Mouse (Mus musculus): ENCODE measurements around the gene Parp11.
"Not testable (repeated sequence)": the region's sequence is repeated elsewhere in the genome, so short reads cannot be mapped to it uniquely, and the experiment has no call there.

Gene Parp11

DNA sequence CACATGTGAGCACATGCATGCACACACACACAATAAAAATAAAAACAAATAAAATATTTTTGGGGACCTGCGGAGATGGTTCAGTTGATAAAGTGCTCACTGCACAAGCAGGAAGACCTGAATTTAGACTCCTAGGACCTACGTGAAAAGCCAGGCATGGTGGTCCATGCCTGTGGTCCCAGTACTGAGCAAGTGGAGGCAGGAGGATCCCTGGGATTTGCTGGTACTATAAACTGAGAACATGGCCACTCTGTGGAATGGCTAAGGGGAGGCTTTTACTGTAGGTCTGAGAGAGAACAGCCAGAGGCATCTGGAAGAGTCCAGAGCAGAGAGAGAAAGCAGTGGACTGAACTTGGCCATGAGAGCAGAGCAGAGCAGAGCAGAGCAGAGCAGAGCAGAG, 48.6 kb downstream of the Parp11 start:
- no peak for DNase-seq (ENCODE audit: low spot score in 2 of 2)

DNA sequence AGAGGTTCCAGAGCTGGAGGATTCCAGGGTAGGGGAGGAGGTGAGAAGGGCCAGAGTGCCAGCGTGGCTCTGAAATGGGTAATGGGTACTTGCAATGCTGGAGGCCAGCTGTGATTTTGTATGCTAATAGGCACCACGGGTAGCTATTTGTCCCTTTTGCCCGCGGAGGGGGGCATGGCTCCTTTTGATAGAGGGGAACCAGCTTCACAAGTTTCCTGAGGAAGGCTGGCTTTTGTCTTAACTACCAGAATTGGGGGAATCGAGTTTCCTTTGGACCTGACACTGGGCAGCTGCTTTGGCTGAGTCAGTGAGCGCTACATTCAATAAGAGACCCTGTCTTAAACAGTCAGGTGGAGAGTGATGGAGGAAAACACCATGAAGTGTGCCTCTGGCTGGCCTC, 49.2 kb downstream of the Parp11 start:
- DNase-seq (ENCODE audit: low spot score in 2 of 2), result no peak

DNA sequence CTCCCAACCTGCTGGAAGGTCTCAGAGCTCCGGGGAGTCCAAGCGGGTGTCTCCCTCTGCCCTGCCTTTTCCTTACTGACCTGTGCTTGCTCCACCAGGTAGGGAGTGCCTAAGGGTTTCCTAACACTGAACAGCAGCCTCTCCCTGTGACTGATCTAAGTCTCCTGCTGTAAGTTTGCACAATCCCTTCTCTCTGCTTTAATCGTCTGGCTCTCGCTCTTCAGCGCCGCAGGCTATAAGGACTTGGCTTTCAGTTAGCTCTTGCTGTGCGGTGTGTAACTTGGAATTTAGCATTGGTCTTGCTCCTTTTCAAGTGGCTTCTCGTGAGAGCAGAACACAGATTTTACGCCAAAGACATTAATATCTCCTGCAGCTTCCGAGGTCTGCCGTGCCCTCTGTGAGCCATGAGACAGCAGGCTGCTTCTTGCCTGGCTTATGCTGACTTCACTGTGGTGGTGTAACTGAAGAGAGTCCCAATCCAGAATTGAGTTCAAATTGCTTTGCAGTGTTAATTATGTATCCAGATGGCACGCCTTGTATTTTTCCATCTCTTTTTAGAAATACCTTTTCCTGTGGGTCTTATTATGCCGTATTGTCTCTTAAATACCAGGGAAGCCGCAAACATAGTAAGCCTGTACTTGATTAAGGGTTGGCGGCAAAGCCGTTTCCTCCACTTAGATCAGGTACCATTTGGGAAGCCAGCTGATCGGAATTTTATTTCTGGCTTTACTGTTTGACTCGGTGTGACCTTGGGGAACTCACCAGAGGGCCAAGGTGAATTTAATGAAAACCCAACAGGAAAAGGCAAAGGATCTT, 50.4 kb downstream of the Parp11 start:
- DNase-seq (ENCODE audit: low spot score in 2 of 2), result no peak

DNA sequence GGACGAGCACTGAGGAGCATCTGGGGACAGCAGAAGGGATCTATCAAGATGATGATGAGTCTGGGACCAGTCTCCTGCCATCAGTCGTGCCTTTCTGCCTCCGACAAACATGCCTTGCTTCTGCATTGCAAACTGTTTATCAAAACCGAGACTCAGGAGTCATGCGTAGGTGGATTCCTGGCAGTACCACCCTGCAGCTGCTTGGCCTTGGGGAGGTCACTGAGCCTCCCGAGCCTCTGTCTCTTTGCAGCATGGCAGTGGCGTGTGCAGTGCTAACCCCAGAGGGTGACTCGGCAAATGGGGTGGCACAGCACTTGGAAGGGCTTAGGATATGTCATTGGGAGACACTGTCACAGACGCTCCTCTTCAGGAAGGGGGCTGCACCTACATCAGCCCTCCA, 53.5 kb downstream of the Parp11 start:
- DNase-seq (ENCODE audit: low spot score in 2 of 2), result no peak

DNA sequence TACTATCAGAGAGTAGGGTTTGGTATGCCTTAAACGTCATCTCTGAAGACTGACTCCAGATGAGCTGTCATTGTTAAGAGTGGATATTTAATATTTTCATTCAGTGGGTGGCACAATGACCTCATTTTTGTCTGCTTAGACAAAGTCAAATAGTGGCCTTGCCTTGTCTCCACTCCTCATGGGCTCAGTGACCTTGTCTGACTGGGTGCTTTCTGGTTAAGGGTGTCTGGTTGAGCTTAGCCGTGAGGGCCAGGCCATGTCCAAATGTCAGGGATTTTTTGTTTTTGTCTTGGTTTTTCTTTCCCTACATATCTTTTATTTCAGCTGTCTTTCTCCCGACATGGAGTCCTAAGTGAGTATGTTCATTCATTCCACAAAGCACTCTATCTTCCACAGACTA, 54.2 kb downstream of the Parp11 start:
- no peak for DNase-seq (ENCODE audit: low spot score in 2 of 2)

DNA sequence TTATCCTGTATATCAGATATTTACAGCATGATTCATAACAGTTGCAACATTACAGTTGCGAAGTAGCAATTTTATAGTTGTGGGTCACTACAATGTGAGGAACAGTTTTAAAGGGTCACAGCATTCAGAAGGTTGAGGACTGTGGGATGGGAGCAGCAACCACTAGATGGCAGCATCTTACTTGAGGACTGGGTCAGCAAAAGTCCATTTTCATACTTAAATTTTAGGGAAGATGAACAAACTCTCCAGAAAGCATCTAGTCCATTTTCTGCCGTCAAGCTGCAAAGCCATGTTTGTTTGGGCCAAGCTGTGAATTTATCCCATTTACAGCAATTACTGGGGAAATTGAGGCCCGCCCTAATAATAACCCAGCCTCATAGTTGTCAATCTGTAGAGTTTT, 55.9 kb downstream of the Parp11 start:
- DNase-seq (ENCODE audit: low spot score in 2 of 2), result no peak

DNA sequence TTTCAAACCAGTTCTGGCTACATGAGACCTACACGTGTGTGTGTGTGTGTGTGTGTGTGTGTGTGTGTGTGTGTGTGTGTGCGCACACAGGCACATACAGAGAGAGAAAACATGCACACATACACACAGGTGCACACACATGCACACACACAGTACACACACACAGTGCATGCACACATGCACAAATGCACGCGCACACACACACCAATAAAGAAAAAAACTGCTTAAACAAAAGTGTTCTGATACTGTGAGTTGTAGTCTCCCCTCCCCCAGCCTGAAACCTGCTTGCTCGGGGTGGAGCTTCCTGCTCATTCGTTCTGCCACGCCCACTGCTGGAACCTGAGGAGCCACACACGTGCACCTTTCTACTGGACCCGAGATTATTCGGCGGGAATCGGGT, 67.1 kb downstream of the Parp11 start:
- DNase-seq (ENCODE audit: low spot score in 2 of 2), result not testable (repeated sequence)

DNA sequence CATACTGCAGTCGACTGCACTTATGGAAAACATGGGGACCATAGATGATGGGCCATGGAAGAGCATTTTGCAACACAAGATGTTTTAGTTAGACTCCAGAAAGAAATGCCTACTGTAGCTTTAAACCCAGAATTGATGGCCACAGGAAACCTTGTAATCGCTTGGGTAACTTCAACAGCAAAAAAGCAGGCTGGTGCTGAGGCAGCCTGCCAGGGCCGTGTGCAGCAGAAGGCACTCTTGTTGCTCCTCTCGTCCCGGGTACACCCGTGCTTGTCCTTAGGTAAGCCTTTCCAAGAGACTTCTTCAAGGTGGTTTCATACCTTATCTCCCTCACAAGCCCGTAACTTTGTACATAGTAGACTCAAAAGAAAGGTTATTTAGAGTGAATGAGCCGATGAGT, 74.5 kb downstream of the Parp11 start:
- DNase-seq (ENCODE audit: low spot score in 2 of 2), result no peak

DNA sequence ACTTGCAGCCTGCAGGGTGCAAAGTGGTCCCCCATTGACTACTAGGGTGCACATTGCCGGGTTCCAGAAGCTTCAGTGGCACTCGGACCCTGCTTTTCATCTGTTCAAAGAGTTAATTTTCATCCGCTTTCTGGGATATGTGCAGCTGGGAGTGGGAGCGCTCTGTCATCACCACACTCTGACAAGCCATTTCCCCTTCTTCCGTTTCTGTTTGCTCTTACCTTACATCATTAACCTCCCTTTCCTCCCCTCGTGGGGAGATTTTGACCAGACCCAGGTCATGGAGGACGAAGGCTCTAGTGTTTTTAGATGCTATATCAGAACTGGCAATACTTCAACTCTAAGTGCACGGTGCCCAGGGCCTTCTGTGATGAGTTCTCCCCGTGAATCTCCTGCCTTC, 75.7 kb downstream of the Parp11 start:
- no peak for DNase-seq (ENCODE audit: low spot score in 2 of 2)

DNA sequence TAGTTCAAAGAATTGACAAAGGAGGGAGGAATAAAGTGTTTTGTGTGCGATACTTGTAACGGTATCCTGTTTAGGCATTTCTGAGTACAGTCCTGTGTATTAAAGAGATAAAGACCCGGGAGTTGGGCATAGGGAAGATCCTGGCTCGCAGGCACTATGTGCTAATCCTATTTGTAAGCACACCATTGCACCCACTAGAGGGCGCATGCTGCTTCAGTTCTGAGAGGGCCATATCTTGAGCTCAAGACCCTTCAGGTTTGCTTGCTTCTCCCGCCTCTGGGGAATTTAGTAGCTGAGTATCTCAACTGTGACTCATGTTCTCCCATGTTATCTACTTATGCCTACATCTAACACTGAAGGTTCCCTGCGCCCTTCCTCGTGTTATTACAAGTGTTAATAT, 77.8 kb downstream of the Parp11 start:
- peak; percentile 30 to 66 for DNase-seq (ENCODE audit: low spot score in 2 of 2)

DNA sequence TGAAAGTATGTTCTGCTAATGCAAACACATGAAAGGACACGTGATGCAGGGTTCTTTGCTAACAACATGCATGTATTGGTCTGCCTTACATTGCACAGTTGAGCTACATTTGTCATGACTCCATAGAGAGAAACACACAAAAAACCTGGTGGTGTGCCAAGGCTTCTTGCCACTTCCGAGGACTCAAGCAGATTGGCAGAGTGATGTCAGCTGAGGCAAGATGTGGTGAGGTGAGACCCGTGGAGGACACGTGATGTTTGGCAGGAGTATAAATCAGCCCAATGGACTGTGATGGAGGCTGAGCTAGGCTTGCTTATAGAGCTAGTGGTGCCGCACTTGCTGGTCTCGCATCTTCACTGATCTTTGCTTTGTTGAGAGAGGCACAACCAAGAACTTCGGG, 82.0 kb downstream of the Parp11 start:
- DNase-seq (ENCODE audit: low spot score in 2 of 2), result no peak

DNA sequence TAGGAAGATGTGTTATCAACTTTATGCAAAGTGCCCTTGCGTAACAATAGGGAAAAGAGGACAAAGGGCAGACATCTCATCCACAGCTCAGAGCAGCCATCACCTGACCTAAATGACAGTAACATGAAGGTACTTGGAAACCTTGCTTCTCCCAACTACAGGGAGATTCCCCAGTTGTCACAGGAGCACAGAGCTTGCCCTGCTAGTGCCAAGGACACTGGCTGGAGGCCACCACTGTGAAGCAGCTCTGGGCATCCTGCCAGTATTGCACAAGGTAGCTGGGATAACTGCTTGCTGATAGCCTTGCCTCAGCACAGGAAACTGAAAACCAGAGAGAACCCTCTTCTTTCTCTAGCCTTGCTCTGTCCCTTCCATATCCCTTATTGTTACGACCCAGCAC, 82.8 kb downstream of the Parp11 start:
- peak; percentile 63 to 72 for DNase-seq (ENCODE audit: low spot score in 2 of 2)

DNA sequence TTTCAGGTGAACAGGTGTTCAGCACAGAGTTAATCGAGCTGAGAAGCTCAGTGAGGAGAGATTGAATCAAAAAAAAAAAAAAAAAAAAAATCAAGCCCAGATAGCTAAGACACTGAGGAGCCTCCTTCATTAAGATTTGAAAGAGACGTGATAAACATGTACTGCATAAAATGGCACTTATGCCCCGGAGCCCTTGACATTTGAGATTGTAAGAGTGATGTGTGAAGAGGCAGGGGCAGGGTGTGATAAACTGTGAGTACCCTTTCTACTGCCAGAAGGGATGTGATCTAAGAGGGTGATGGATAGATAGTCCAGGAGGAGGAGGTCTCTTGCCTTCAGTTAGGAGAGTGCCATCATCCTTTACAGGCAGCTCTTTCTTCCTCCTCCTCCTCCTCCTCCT, 83.6 kb downstream of the Parp11 start:
- no peak for DNase-seq (ENCODE audit: low spot score in 2 of 2)

DNA sequence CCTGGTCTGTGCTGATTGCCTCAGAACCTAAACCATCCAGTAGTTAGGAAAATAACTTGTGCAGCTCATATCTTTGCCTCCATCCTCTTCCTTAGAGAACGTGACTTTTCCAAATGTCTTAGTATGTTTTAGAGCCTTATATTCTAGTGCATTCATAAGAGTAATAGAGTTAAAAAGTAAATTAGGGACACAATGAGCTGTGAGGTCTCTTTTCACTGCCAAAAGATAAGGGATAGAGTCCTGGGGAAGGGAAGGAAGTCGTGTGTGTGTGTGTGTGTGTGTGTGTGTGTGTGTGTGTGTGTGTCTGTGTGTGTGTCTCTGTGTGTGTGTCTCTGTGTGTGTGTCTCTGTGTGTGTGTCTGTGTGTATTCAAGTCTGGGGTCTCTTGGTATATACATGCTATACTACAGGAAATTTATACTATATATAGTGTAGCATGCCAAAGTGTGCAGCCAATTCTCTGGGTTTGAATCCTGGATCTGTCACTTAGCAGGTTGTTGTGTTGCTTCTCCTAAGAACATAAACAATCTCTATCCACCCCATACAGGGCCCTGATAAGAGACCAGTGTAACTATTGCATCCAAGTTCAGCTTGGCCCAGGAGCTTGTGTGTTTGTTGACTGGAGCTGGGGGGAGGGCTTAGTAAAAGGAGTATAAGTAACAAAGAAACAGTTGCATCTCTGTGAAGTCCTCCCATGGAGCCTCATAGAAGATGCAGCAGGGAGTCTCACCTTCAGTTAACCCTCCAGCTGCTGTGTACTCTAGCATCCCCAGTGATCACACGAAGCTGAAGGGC, 85.0 kb downstream of the Parp11 start:
- no peak for DNase-seq (ENCODE audit: low spot score in 2 of 2)

DNA sequence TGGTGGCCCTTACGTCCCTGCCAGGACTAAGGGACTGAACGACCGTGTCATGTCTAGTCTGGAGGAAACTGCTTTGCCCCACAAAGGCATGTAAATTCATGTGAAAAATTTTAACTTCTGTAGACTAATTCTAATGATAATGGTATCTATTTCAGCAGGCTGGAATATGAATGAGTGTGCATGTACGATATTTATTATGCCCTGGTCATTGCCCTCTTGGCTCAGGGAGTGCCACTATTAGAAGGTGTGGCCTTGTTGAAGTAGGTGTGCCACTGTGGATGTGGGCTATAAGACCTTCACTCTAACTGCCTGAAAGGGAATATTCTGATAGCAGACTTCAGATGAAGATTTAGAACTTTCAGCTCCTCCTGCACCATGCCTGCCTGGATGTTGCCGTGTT, 85.7 kb downstream of the Parp11 start:
- DNase-seq (ENCODE audit: low spot score in 2 of 2), result no peak

DNA sequence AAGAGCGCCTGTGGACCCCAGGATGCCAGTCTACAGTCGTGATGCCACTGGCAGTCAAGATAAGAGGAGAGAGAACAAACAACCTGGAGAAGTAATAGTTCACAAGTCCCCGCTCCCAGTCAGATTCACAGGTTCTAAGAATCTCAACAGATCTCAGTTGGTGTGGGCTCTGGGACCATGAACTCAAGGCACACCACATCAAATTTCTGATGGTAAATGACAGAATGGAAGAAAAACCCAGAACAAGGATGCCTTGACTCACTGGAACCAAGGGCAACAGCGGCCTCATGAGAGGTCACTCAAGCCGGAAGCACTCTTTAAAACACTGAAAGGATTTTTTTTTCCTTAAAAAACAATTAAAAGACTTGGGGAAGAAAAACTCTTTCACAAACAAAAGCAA, 87.1 kb downstream of the Parp11 start:
- DNase-seq (ENCODE audit: low spot score in 2 of 2), result no peak

DNA sequence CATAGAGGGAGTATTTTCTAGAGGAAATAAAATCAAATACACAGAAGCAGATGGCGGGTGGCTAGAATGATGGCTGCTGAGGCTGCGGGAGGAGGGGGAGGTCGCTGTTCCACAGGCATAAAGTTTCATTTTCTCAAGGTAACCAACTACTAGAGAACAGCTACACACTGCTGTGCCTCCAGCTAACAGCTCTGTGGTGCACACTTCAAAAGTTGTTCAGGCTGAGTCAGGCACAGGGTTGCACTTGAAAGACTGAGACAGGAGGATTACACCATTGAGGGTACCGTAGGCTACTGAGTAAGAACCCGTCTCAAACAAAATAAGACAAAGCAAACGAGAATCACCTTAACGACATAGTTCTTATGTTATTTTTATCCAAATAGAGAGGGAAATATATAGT, 90.4 kb downstream of the Parp11 start:
- no peak for DNase-seq (ENCODE audit: low spot score in 2 of 2)

DNA sequence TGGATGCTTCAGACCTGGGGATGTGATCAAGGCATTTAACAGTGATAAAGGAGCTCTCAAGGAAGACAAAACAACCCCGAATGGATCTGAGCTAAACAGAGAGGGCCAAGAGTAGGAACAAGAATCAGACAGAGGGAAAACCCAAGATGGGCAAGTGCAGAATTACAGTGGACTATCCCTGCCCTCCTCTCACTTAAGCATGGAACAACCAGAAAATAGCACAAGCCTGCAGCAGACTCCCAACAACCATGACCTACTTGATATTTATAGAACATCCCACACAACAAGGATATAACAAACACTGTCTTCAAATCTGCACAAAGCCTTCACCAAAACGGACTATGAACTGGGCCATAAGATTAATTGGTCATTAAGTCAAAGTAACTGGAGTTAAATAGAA, 91.5 kb downstream of the Parp11 start:
- DNase-seq (ENCODE audit: low spot score in 2 of 2), result no peak

DNA sequence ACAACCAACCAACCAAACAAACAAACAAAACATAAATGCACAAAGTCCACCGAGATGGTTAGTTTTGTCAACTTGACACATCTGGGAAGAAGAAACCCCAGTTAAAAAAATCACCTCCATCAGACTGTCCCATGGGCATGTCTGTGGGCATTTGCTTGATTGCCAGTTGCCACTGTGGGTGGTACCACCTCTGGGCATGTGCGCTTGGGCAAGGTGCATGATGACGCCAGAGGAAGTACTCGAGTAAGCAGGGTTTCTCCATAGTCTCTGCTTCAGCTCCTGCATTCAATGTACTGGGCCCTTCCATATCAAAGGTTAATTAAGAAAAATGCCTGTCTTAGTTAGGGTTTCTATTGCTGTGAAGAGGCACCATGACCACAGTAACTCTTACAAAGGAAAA, 92.6 kb downstream of the Parp11 start:
- DNase-seq (ENCODE audit: low spot score in 2 of 2), result no peak

DNA sequence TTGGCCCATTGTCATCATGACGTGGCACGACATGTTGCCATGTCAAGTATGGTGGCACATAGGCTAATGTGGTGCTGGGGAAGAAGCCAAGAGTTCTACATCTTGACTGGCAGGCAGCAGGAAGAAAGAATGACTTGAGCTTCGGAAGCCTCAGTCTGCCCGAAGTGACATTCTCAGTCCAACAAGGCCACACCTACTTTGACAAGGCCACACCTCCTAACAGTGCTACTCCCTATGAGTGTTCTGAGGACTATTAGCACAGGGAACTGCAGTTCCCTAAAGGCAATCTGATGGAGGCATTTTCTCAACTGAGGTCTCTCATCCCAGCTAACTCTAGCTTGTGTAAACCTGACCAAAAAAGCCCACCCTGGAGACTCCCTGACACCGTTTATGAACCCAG, 93.0 kb downstream of the Parp11 start:
- DNase-seq (ENCODE audit: low spot score in 2 of 2), result peak in 1 of 2 experiments; percentile 29

DNA sequence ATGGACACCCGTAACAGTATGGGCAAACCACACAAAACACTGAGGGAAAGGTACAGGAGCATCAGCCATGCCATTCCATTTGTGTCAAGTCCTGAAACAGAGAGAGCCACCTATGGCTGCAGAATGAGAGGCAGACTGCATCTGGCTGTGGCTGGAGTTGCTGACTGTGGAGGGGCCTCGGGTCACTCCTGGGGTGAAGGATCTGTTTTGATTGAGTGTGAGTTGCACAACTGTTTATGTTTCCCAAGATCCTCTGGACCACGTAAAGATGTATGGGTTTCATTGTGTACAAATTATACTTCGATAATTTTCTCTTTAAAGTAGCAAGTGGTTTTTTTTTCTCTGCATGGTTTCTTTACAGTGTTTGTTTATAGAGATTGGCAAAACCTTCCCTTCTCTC, 93.9 kb downstream of the Parp11 start:
- no peak for DNase-seq (ENCODE audit: low spot score in 2 of 2)

DNA sequence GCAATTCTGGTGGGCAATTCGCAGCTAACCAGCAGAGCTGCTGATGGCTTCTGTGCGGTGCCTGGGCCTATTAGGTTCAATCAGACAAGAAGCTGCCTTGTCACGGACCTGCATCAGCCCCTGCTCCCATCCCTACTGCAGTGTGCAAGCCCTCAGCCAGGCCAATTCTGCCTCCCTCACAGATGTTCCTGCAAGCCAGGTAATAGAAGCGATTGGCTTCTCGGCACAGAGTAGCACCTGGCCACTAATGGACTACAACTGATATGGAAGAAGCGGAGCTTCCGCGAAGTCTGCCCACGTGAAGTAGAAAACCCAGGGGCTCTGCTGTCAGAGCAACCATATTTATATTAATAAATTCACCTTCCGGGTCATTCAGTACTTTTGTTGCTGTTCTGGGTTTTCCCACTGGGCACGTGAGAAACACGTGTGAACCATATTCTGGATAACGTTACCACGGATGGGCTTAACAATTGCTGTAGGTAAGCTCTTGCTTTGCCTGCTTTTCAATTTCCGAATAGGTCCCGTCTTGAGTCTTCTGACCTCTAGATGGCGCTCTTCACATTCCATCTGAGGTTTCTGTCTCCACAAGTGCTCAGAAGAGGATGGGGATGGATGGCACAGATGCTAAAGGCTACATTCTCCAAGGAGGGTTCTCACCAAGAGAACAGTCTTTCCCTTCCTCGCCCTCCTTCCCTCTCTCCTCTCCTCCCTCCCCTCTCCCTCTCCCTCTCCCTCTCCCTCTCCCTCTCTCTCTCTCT, 95.2 kb downstream of the Parp11 start:
- DNase-seq (ENCODE audit: low spot score in 2 of 2), result no peak
